Mouse (Mus musculus) urinary bladder, postnatal 36 days (tissue): Measurements from ENCODE around the gene D630003M21Rik.

Experiments used
- DNase-seq, 2 experiments: peaks; one replicate each; pipeline ENCODE4 v3.0.0; 2022; ENCODE audit warnings: low spot score in 2 of 2, mixed read lengths in 1 of 2

D630003M21Rik gene

GRCm38 (mm10) chr2:158228670-158229502, at the start of gene D630003M21Rik:
TSS of gene D630003M21Rik (minus strand) at chr2:158229222.
- no peak for DNase-seq

GRCm38 (mm10) chr2:158276878-158277277, 47.9 kb upstream of the D630003M21Rik start:
- DNase-seq, result no peak

DNA sequence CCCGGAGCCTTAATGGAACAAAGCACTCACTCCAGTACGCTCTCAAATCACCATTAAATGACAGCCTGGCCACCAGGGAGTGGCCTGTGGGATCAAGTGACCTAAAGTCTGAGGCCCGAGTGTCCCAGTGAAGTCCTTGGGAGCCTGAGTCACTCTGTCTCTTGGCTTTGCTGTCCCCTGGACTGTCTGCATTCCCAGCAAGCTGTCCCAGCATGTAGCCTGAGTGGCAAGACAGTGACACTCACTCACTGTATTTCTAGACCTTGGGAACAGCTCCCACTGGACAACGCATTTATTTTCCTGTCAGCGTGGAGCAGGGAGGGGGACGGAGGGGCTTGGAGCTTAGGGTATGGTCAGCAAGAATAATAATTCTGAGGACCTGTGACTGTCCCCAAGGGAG, 47.4 kb upstream of the D630003M21Rik start:
- no peak for DNase-seq

DNA sequence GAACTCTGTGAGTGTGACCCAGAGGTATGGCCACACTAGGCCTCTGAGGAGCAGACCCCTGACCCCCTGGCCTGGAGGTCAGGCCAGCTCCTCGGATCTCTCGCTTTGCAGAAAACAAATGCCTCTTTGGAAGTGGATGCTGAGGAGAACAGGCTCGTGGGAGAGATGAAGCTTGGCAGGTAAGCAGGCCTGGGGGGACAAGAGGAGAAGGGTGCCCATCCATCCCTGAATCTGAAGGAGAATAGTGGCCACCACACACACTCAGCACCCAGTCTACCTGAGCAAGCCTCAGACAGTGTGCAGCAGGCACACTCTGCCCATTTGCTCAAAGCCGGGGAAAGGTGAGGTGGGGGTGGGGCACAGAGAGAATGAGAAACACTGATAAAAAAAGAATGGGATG, 46.8 kb upstream of the D630003M21Rik start:
- no peak for DNase-seq

GRCm38 (mm10) chr2:158275349-158275748, 46.3 kb upstream of the D630003M21Rik start:
- no peak for DNase-seq

DNA sequence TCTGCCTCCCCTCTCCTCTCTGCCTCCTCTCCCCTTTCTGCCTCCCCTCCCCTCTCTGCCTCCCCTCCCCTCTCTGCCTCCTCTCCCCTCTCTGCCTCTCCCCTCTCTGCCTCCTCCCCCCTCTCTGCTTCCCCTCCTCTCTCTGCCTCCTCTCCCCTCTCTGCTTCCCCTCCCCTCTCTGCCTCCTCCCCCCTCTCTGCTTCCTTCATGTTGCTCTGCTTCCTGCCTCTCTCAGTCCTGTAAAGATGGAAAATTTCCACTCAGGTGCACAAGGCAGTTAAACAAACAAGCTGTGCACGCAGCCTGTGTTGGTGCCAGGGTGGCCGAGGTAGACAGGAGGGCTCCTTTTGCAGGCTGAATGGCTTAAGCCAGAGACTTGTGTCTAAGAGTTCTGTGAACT, 44.6 kb upstream of the D630003M21Rik start:
- no peak for DNase-seq

- no peak for DNase-seq
These were observed 41.0 kb upstream of the D630003M21Rik start for GRCm38 (mm10) chr2:158270017-158270416.

DNA sequence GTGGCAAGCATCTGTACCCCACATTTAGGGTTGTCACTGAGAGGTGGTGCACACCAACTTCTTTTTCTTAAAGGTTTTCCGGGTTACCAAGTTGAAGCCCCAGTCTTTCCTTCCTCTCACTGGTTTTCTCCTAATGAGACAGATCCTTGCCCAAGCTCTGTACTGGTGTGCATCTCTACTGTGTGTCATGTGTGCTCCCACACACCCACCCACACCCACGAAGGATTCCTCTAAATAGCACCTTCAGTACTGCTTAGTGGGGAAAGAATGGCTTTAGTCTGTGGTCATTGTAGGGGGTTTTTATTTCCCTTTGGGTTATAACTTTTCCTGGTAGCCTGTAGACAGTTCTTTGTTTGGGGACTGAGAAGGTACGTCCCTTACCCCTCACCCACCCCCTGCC, 35.9 kb upstream of the D630003M21Rik start:
- no peak for DNase-seq

- DNase-seq, result no peak
These were observed 30.5 kb upstream of the D630003M21Rik start for GRCm38 (mm10) chr2:158259498-158259897.

DNA sequence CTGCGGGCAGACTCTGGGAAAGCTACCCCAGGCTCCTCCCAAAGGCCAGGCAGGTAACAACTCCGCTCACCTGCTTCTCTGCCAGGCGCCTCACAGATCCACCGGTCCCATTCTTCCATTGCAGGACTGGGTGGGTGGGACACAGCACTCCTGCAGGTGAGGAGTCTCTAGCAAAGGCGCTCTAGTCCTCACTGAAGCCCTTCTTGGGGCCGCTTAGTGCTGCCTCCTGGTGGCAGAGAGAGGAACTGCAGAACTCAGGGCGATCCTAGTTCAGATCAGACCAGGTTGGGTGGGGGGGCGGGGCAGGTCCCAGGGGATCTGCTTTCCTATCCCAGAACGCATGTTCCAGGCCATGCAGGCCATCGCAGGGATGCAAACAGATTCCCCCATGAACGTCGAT, 29.8 kb upstream of the D630003M21Rik start:
- peak; percentile 38 to 46 for DNase-seq

- DNase-seq, result no peak
These were observed 29.0 kb upstream of the D630003M21Rik start, which contains the start of gene Bpi for GRCm38 (mm10) chr2:158258005-158258418. TSS of gene Bpi (plus strand) at chr2:158258094.

- DNase-seq, result no peak
These were observed 27.9 kb upstream of the D630003M21Rik start for GRCm38 (mm10) chr2:158256894-158257293.

- DNase-seq, result no peak
These were observed 24.8 kb upstream of the D630003M21Rik start for GRCm38 (mm10) chr2:158253806-158254205.

DNA sequence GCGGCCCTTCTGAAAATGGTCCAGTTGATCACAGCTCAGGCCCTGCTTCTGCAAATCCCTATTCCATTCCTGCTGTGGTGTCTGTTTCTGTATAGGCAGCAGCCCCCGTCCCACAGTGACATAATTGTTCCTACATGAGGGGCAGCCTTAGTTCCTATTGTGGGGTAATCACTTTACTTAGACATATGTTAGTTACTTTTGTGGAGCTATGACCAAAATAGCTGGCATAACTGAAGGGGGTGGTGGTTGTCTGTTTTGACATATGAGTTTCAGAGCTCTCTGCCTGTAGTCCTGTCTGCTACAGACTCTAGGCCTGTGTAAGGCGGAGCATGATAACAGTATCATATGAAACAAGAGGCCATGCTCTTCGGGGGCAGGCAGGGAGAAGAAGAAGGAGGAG, 21.5 kb upstream of the D630003M21Rik start:
- DNase-seq, result no peak

GRCm38 (mm10) chr2:158248318-158248717, 19.3 kb upstream of the D630003M21Rik start:
- no peak for DNase-seq

GRCm38 (mm10) chr2:158247852-158248251, 18.8 kb upstream of the D630003M21Rik start:
- no peak for DNase-seq

- no peak for DNase-seq
These were observed 16.2 kb upstream of the D630003M21Rik start for GRCm38 (mm10) chr2:158245072-158245817.

- no peak for DNase-seq
These were observed 14.3 kb upstream of the D630003M21Rik start for GRCm38 (mm10) chr2:158243129-158243870.

DNA sequence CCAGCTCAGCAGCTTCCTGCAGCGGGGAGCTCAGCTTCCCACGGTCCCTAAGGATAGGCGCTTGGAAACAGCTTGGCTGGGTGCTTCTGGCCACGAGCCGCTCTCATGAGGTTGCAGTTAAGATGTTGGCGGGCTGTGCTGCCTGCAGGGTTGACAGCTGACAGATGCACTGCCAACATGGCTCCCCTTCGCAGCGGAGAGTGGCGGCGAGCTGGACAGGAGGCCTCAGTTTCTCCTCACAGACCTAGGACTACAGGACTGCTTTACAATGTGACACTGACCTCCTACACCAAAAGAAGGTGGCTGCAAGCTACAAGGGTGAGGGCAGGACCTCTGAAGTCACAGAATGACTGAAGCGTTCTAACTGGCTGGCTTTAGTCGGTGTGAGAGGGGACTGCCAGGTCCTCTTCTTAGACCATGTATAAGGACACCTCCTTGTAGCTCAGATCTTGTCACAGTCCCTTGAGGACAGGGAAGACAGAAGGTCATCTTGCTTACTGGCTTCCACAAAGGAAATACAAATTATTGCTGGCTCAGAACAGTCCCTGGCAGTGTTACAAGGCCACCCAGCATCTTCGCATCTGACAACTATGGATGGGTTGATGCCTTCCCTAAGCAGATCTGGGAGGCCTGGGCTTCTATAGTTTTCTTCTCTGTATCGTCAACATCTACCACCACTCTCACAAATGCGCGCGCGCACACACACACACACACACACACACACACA, 13.3 kb upstream of the D630003M21Rik start:
- no peak for DNase-seq

GRCm38 (mm10) chr2:158241126-158241738, 12.2 kb upstream of the D630003M21Rik start:
- DNase-seq, result no peak

GRCm38 (mm10) chr2:158238101-158238500, 9.1 kb upstream of the D630003M21Rik start:
- DNase-seq, result no peak
